Mouse (Mus musculus) c-Kit-positive CD71-positive TER-119-negative erythroid progenitor cells, embryonic 14.5 days (primary cell): Measurements from ENCODE around the gene Usp17lc.
"Not testable (repeated sequence)": the region's sequence is repeated elsewhere in the genome, so short reads cannot be mapped to it uniquely, and the experiment has no call there.

Experiments
- DNase-seq: peaks from one replicate; pipeline ENCODE4 v3.0.0-alpha.2; 2013; ENCODE audit warnings: low read depth

The Usp17lc gene

GRCm38 (mm10) chr7:103414772-103415171 lies at the start of gene Usp17lc:
Usp17lc (plus strand) TSS chr7:103415072.
- DNase-seq = not testable (repeated sequence)

GRCm38 (mm10) chr7:103386077-103386476 lies 28.8 kb upstream of the Usp17lc start, which contains the start of gene Olfr603:
Olfr603 (minus strand) TSS chr7:103386177.
- no peak for DNase-seq

- DNase-seq = no peak
Measured at GRCm38 (mm10) chr7:103397758-103398157, 17.1 kb upstream of the Usp17lc start.

DNA sequence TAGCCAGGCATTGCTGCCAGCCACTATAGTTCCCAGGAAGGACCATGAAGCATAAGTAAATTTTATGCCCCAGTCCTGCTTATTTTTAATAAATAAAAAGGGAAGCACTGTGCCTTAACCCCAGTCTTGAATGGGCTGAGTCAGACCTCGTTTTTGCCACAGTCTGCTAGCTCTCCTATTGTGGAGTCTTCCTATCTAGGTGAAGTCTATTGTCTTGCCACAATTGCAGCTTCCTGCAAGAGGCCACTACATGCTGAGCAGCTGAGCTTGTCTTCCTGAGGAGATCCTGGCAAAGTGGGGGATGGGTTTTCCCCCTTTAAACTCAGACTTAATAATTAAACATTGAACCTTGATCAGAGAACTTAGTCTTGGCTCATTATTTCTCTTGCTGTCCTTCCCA lies 15.9 kb upstream of the Usp17lc start:
- DNase-seq = no peak

DNA sequence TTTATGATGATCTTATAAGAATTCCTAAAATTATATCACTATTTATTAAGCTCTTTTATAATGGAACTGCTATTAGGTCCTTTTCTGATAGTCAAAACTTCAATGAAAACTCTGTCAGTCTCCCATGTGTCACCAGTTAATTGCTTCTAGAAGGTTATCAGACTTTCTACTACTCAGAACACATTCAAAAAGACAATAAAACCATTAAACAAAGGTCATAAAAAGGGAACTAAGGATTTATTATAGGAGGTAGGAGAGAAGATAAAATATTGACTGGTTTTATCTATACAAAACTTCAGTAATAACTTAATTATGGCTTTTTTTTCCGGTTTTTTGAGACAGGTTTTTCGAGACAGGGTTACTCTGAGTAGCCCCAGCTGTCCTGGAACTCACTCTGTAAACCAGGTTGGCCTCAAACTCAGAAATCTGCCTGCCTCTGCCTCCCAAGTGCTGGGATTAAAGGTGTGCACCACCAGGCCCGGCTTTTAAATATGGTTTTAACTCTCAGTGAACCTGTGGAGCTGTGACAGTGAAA lies 8.3 kb upstream of the Usp17lc start:
- not testable (repeated sequence) for DNase-seq

DNA sequence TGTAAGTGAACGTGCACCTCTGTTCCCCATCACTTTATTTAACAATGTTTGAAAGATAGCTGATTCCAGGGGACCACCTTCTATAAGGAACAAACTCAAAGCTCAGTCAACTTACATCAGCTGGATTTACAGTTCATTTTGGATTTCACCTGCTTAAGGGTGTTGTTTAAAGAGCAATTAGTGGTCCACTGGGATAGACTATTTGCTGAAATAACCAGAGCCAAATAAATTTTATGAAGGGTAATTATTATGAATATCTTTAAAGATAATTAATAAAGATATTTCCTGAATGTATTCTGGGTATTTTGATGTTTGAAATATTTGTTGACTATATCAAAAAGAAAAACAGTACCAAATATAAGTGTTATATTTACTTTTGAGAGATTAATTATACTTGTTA lies 30.5 kb downstream of the Usp17lc start, which contains the start of gene Olfr605:
Olfr605 (minus strand) TSS at position 101 of the 400 bp plus-strand sequence.
- no peak for DNase-seq

DNA sequence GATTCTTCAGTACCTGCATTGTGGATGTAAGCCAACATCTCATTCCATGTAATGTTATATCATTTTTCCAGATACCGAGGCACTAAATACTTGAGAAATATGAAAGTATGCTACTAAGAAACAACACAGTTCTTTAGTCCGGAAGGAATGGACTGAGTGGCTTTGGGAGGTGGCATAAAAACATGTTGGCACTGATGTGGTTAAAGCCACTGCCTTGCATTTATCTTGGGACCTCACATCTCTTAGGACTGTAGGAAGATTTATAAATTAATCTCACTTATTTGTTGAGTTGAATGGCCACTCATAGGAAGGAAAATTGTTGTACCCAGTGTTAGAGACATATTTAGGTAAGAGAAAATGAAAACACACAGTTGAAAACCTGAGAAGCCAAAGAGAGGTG lies 33.9 kb downstream of the Usp17lc start, which contains the start of gene Olfr606:
Olfr606 (plus strand) TSS at position 301 of the 400 bp plus-strand sequence.
- DNase-seq = no peak

- DNase-seq = no peak
Measured at GRCm38 (mm10) chr7:103460590-103460989, 45.7 kb downstream of the Usp17lc start.
